Mouse (Mus musculus) lung, embryonic 16.5 days (tissue): ENCODE results near the gene Spock1. TPM values are rescaled to one million over a fixed set of nuclear protein-coding genes. Genes with fewer than 3 reads are reported as not detected.

ENCODE experiments used
- ATAC-seq: fragments of 200-750 bp; cut with Nextera tagmentation; 2 replicates; pipeline ENCODE4 v1.8.0; 2017; ENCODE audit warnings: low read depth, mild to moderate bottlenecking, moderate library complexity
- H3K27ac ChIP-seq: fragments of 300-500 bp; sonication (generic); 2 replicates; pipeline ENCODE4 v1.5.1; 2014; ENCODE audit warnings: mild to moderate bottlenecking, control low read depth, low read length
- H3K27me3 ChIP-seq: fragments of 300-500 bp; sonication (generic); 2 replicates; pipeline ENCODE4 v1.6.1; 2014; ENCODE audit warnings: low read depth, low read length, mixed read lengths; ENCODE audit not compliant: control insufficient read depth, insufficient read depth
- H3K36me3 ChIP-seq: fragments of 300-500 bp; sonication (generic); 2 replicates; pipeline ENCODE4 v1.6.1; 2014; ENCODE audit warnings: low read length; ENCODE audit not compliant: control insufficient read depth, insufficient read depth
- H3K4me1 ChIP-seq: fragments of 300-500 bp; sonication (generic); replicated peaks from 2 replicates; pipeline ENCODE4 v1.6.1; 2014; ENCODE audit warnings: low read length, mixed read lengths; ENCODE audit not compliant: control insufficient read depth, insufficient read depth
- H3K4me2 ChIP-seq: fragments of 300-500 bp; sonication (generic); 2 replicates; pipeline ENCODE4 v1.6.1; 2014; ENCODE audit warnings: low read depth, low read length, control low read depth
- H3K4me3 ChIP-seq: fragments of 300-500 bp; sonication (generic); 2 replicates; pipeline ENCODE4 v1.5.1; 2014; ENCODE audit warnings: mild to moderate bottlenecking, low read length, control low read depth
- H3K9ac ChIP-seq: fragments of 300-500 bp; sonication (generic); 2 replicates; pipeline ENCODE4 v1.6.1; 2014; ENCODE audit warnings: low read length, control low read depth
- H3K9me3 ChIP-seq: fragments of 300-500 bp; sonication (generic); 2 replicates; pipeline ENCODE4 v1.6.1; 2016; ENCODE audit warnings: low read length; ENCODE audit not compliant: control insufficient read depth
- WGBS: fragments of 180-500 bp; shearing (Covaris S2); extraction: QIAGEN DNeasy Blood & Tissue Kit; methylation state at CpG from one replicate; pipeline ENCODE4 v1.1.7; 2014; 5-methylcytosine and 5-hydroxymethylcytosine counted together
- polyA plus RNA-seq: library from polyadenylated mRNA; unstranded; fragments of >200 nt; fragmentation: Nextera tagmentation; extraction: Ambion mirVana; gene quantifications from 2 replicates; pipeline ENCODE4 v1.2.1, GENCODE M21; 2015

Spock1 gene
- polyA plus RNA-seq, 1 experiment from 2014 or later = 0.41 TPM

GRCm38 (mm10) chr13:57521152-57521551, 387.0 kb downstream of the Spock1 start:
- no peak overlapping the region for H3K9ac ChIP-seq
- no peak for ATAC-seq
- H3K27me3 ChIP-seq = no peaks in the 10 kb centered on the region
- no peak overlapping the region for H3K4me2 ChIP-seq
- no peak overlapping the region for H3K27ac ChIP-seq
- H3K9me3 ChIP-seq = no peaks in the 10 kb centered on the region
- no peaks in the 10 kb centered on the region for H3K4me1 ChIP-seq
- no peak overlapping the region for H3K4me3 ChIP-seq
- H3K36me3 ChIP-seq = no peaks in the 10 kb centered on the region
- 13% methylated on average over 3 of the region's 3 CpGs for WGBS

- Histone ChIP-seq H3K9me3 (no peaks in the 10 kb centered on the region), H3K9ac (no peak overlapping the region), H3K27me3 (no peaks in the 10 kb centered on the region), H3K4me3 (no peak overlapping the region), H3K4me2 (no peak overlapping the region), H3K4me1 (no peaks in the 10 kb centered on the region), H3K27ac (no peak overlapping the region), H3K36me3 (no peaks in the 10 kb centered on the region)
- no peak for ATAC-seq
- 54% methylated on average over 11 of the region's 11 CpGs for WGBS
These were observed 388.3 kb downstream of the Spock1 start for GRCm38 (mm10) chr13:57519790-57520189.

- no peak for ATAC-seq
- Histone ChIP-seq H3K27ac (no peak overlapping the region), H3K9ac (no peak overlapping the region), H3K27me3 (no peaks in the 10 kb centered on the region), H3K4me1 (no peaks in the 10 kb centered on the region), H3K4me2 (no peak overlapping the region), H3K36me3 (no peaks in the 10 kb centered on the region), H3K4me3 (no peak overlapping the region), H3K9me3 (no peaks in the 10 kb centered on the region)
- WGBS = 74% methylated on average over 11 of the region's 11 CpGs
These were observed 392.4 kb downstream of the Spock1 start for GRCm38 (mm10) chr13:57515737-57516136.

DNA sequence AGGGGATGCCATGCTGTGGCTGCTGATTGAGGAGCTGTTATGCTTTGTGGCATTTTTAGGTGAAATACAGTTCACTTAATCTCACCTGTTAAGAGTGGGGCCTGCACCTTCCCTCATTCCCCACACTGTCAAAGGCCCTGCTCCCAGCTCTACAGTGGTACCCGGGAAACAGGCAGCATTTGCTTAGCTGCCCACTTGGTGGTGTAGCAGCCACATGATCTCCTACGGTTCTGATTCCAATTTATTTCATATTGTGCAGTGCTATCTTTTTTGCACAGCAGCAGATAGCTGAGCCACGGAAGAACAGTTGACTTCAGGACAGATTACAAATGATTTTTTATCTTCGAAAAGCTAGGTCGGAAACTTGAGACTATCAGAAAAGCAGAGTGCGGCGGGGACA, 406.6 kb downstream of the Spock1 start:
- H3K9me3 ChIP-seq = no peaks in the 10 kb centered on the region
- ATAC-seq = no peak
- H3K27ac ChIP-seq = no peak overlapping the region
- no peak overlapping the region for H3K4me3 ChIP-seq
- H3K27me3 ChIP-seq = no peaks in the 10 kb centered on the region
- H3K4me1 ChIP-seq = no peaks in the 10 kb centered on the region
- no peak overlapping the region for H3K9ac ChIP-seq
- H3K36me3 ChIP-seq = no peaks in the 10 kb centered on the region
- H3K4me2 ChIP-seq = no peak overlapping the region
- WGBS = 74% methylated on average over 7 of the region's 7 CpGs

DNA sequence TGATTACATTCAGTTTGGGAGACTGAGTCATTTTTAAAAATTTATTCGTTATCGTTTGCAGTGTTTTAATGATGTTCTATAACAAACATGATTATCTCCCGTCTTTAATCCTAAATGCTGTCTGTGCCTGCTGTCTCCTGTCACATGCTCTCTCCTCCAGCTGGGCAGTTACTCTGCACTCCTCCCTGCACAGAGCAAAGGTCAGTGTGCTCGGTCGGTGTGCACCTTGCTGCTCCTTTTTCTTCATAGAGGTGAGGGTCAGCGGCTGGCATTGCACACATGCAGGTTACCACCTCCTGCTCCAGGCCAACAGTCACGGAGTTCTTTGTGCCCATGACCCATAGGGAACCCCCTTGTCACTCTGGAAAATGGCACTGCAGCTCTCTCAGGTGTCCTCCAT, 411.4 kb downstream of the Spock1 start:
- Histone ChIP-seq H3K4me3 (no peak overlapping the region), H3K4me2 (no peak overlapping the region), H3K27ac (no peak overlapping the region), H3K36me3 (no peaks in the 10 kb centered on the region), H3K4me1 (no peaks in the 10 kb centered on the region), H3K27me3 (no peaks in the 10 kb centered on the region; the same call in 1 of the 2 replicates), H3K9me3 (no peaks in the 10 kb centered on the region), H3K9ac (no peak overlapping the region)
- WGBS = 55% methylated on average over 7 of the region's 7 CpGs
- ATAC-seq = no peak

DNA sequence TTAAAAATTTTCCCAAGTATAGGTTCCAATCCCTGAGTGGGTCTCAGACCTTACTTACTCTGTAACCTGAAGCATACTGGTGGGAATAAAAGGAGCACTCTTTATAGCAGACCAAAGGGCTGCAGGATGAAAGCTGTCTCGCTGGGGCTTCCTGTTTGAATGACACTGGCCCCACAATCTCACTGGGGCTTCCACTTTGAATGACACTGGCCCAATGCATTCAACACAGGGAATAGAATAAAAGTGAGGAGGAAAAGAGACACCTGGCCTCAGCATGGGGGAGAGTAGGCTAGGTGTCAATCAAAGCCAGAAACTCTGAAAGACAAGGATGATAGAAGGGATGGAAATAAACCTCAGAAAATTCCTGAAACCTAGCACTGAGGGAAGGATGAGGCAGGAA, 413.3 kb downstream of the Spock1 start:
- WGBS = 64% methylated on average over 1 of the region's 1 CpGs
- Histone ChIP-seq H3K27ac (no peak overlapping the region), H3K36me3 (no peaks in the 10 kb centered on the region), H3K27me3 (no peaks in the 10 kb centered on the region; the same call in 1 of the 2 replicates), H3K9ac (no peak overlapping the region), H3K4me3 (no peak overlapping the region), H3K4me1 (no peaks in the 10 kb centered on the region), H3K4me2 (no peak overlapping the region), H3K9me3 (no peaks in the 10 kb centered on the region)
- ATAC-seq = no peak

GRCm38 (mm10) chr13:57488926-57489325, 419.2 kb downstream of the Spock1 start:
- Histone ChIP-seq H3K27me3 (no peaks in the 10 kb centered on the region; the same call in 1 of the 2 replicates), H3K4me2 (no peak overlapping the region), H3K27ac (no peak overlapping the region), H3K36me3 (no peaks in the 10 kb centered on the region), H3K9ac (no peak overlapping the region), H3K4me3 (no peak overlapping the region), H3K9me3 (no peaks in the 10 kb centered on the region), H3K4me1 (no peaks in the 10 kb centered on the region)
- no peak for ATAC-seq
- 80% methylated on average over 8 of the region's 8 CpGs for WGBS

- H3K27me3 ChIP-seq = no peaks in the 10 kb centered on the region
- no peak for ATAC-seq
- no peak overlapping the region for H3K27ac ChIP-seq
- H3K4me1 ChIP-seq = no peaks in the 10 kb centered on the region
- no peak overlapping the region for H3K9ac ChIP-seq
- H3K9me3 ChIP-seq = no peaks in the 10 kb centered on the region
- no peaks in the 10 kb centered on the region for H3K36me3 ChIP-seq
- no peak overlapping the region for H3K4me2 ChIP-seq
- 86% methylated on average over 16 of the region's 16 CpGs for WGBS
- no peak overlapping the region for H3K4me3 ChIP-seq
These were observed 423.5 kb downstream of the Spock1 start for GRCm38 (mm10) chr13:57484426-57485168.

DNA sequence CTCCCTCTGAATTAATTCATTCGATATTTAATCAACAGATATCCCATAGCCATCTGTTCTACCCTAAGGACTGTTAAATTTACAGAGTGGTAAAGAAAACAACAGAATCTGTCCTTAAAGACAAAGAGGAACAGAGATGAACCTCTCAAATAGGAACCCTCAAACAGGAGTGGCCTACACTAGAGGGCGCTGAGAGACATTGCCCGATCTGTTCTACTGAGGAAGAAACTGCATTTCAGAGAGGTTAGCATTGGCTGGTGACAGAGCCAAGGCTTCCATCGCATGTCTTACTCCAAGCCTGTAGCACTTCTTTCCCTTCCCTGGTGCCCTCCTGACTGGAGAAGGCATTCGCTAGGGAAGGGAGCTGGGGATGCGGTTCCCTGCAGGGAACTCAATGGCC, 431.4 kb downstream of the Spock1 start:
- no peaks in the 10 kb centered on the region for H3K36me3 ChIP-seq
- no peak overlapping the region for H3K27ac ChIP-seq
- 21% methylated on average over 6 of the region's 6 CpGs for WGBS
- H3K4me2 ChIP-seq = no peak overlapping the region
- H3K9me3 ChIP-seq = no peaks in the 10 kb centered on the region
- no peaks in the 10 kb centered on the region for H3K4me1 ChIP-seq
- H3K9ac ChIP-seq = no peak overlapping the region
- H3K27me3 ChIP-seq = no peaks in the 10 kb centered on the region; the same call in 1 of the 2 replicates
- no peak for ATAC-seq
- no peak overlapping the region for H3K4me3 ChIP-seq
